Mouse (Mus musculus) liver, postnatal 0 days (tissue): ENCODE results near the gene Lbh. TPM values are rescaled to one million over a fixed set of nuclear protein-coding genes. Genes with fewer than 3 reads are reported as not detected.

Experiments
- ATAC-seq: fragments of 200-750 bp; cut with Nextera tagmentation; 2 replicates; pipeline ENCODE4 v1.8.0; 2017; ENCODE audit warnings: mild to moderate bottlenecking, moderate library complexity
- DNase-seq: peaks from one replicate; pipeline ENCODE4 v3.0.0-alpha.2; 2016
- H3K27ac ChIP-seq: fragments of 300-500 bp; sonication (generic); 2 replicates; pipeline ENCODE4 v1.5.1; 2014; ENCODE audit warnings: antibody characterized with exemption, moderate library complexity, mild to moderate bottlenecking, low read depth
- H3K27me3 ChIP-seq: fragments of 300-500 bp; sonication (generic); 2 replicates; pipeline ENCODE4 v1.6.1; 2014; ENCODE audit warnings: low read length, control low read depth, mixed read lengths; ENCODE audit not compliant: insufficient read depth
- H3K36me3 ChIP-seq: fragments of 300-500 bp; sonication (generic); replicated peaks from 2 replicates; pipeline ENCODE4 v1.6.1; 2014; ENCODE audit warnings: mild to moderate bottlenecking, control low read depth, low read length, moderate library complexity, mixed read lengths; ENCODE audit not compliant: insufficient read depth
- H3K4me1 ChIP-seq: fragments of 300-500 bp; sonication (generic); 2 replicates; pipeline ENCODE4 v1.6.1; 2014; ENCODE audit warnings: antibody characterized with exemption, mild to moderate bottlenecking, control low read depth; ENCODE audit not compliant: insufficient read depth
- H3K4me2 ChIP-seq: fragments of 300-500 bp; sonication (generic); 2 replicates; pipeline ENCODE4 v1.6.1; 2014; ENCODE audit warnings: low read depth, mild to moderate bottlenecking, low read length, moderate library complexity, mixed read lengths
- H3K4me3 ChIP-seq: fragments of 300-500 bp; sonication (generic); 2 replicates; pipeline ENCODE4 v1.5.1; 2014; ENCODE audit warnings: low read depth, low read length
- H3K9ac ChIP-seq: fragments of 300-500 bp; sonication (generic); replicated peaks from 2 replicates; pipeline ENCODE4 v1.6.1; 2014; ENCODE audit warnings: mild to moderate bottlenecking, moderate library complexity
- H3K9me3 ChIP-seq: fragments of 300-500 bp; sonication (generic); 2 replicates; pipeline ENCODE4 v1.6.1; 2016; ENCODE audit warnings: mild to moderate bottlenecking, control low read depth, low read length, mixed read lengths
- CTCF ChIP-seq: sonication (generic); IDR thresholded peaks from 2 replicates; pipeline ENCODE4 v1.5.1; 2016; ENCODE audit warnings: antibody characterized with exemption, low read depth
- EP300 ChIP-seq: IDR thresholded peaks from 2 replicates; pipeline ENCODE4 v1.6.1; 2016; ENCODE audit warnings: antibody characterized with exemption, low read depth, mild to moderate bottlenecking
- WGBS: fragments of 180-500 bp; shearing (Covaris S2); extraction: QIAGEN DNeasy Blood & Tissue Kit; methylation state at CpG from one replicate; pipeline ENCODE4 v1.1.7; 2014; ENCODE audit not compliant: insufficient replicate concordance; 5-methylcytosine and 5-hydroxymethylcytosine counted together
- polyA plus RNA-seq: library from polyadenylated mRNA; unstranded; fragments of >200 nt; fragmentation: Nextera tagmentation; extraction: Ambion mirVana; gene quantifications from 2 replicates; pipeline ENCODE4 v1.2.1, GENCODE M21; 2015

Lbh gene
- polyA plus RNA-seq, 1 experiment from 2014 or later: 0.94 TPM

DNA sequence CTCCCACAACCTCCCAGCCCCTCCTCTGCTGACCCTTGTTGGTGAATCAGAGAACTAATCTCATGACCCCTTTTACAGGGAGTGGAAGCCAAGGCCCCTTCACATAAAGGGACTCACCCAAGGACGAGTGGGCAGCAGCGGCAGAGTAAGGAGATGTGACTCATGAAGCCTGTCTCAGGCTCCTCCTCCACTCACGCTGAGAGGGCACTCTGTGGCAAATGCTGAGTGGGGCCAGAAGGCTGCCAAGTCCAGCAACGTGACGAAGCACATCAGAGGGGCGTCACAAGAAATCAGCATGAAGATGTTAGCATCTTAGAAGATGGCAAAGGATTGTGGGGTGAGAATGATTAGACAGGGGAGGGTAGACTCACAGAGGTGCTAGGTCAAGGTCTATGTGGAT lies 64.1 kb downstream of the Lbh start:
- no peak overlapping the region for H3K4me3 ChIP-seq
- WGBS: 76% methylated on average over 6 of the region's 6 CpGs
- DNase-seq (no peak), ATAC-seq (no peak)
- no peak overlapping the region for H3K4me2 ChIP-seq
- H3K4me1 ChIP-seq: no peaks in the 10 kb centered on the region
- no peak overlapping the region for H3K9ac ChIP-seq
- no peaks in the 10 kb centered on the region for H3K27me3 ChIP-seq
- H3K27ac ChIP-seq: no peak overlapping the region
- TF ChIP-seq CTCF (no peak), EP300 (no peak)
- no peaks in the 10 kb centered on the region for H3K9me3 ChIP-seq
- no peaks in the 10 kb centered on the region for H3K36me3 ChIP-seq

- Histone ChIP-seq H3K27ac (no peak overlapping the region), H3K4me1 (no peaks in the 10 kb centered on the region), H3K4me3 (no peak overlapping the region), H3K9ac (no peak overlapping the region), H3K36me3 (no peaks in the 10 kb centered on the region), H3K27me3 (no peaks in the 10 kb centered on the region), H3K9me3 (no peaks in the 10 kb centered on the region), H3K4me2 (no peak overlapping the region)
- no peak for TF ChIP-seq CTCF
- TF ChIP-seq EP300: no peak
- DNase-seq: no peak
- no peak for ATAC-seq
- 82% methylated on average over 7 of the region's 7 CpGs for WGBS
Observed at GRCm38 (mm10) chr17:72983471-72983870, 65.4 kb downstream of the Lbh start.

DNA sequence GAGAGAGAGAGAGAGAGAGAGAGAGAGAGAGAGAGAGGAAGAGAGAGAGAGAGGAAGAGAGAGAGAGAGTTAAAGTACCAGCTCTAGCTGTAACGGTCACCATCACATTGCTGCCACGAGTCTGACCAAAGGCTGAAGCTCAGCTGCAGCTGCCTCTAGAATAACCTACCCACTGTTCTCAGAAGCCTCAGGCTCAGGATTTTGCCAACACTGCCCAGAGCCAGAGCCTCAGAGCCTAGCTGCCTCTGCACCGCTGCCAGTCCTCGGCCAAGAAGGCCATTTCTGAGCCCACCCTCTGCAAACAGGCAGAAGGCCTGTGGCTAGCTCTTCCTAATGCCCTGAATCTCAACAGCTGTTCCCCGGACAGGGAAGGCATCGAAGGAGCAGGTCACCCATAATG lies 70.9 kb downstream of the Lbh start:
- WGBS: 71% methylated on average over 6 of the region's 6 CpGs
- H3K27ac ChIP-seq: no peak overlapping the region
- TF ChIP-seq EP300: no peak
- H3K27me3 ChIP-seq: no peaks in the 10 kb centered on the region
- no peak overlapping the region for H3K4me2 ChIP-seq
- ATAC-seq: no peak
- no peak overlapping the region for H3K4me3 ChIP-seq
- no peak overlapping the region for H3K9ac ChIP-seq
- DNase-seq: no peak
- no peaks in the 10 kb centered on the region for H3K9me3 ChIP-seq
- H3K4me1 ChIP-seq: no peaks in the 10 kb centered on the region
- H3K36me3 ChIP-seq: no peaks in the 10 kb centered on the region

Other genes starting within 250 kb of the Lbh start
- gene Ypel5, start 81.9 kb upstream of the Lbh start, polyA plus RNA-seq: 59.4 and 59.7 TPM in 2 replicates
- 2.2 and 2.5 TPM in 2 replicates for gene Lclat1, start 189.7 kb downstream of the Lbh start, polyA plus RNA-seq